Mouse (Mus musculus) E14TG2a.4 (cell line): ENCODE results near the gene Gdf9.
A peak's percentile ranks its signal among the peaks of the same experiment; 100 is the strongest.
"Not testable (repeated sequence)": the region's sequence is repeated elsewhere in the genome, so short reads cannot be mapped to it uniquely, and the experiment has no call there.

Experiments used
- H3K27me3 ChIP-seq: 2 replicates; pipeline ENCODE4 v1.6.1; 2014; ENCODE audit warnings: low read length, control low read depth; ENCODE audit not compliant: insufficient read depth
- H3K36me3 ChIP-seq: 2 replicates; pipeline ENCODE4 v1.6.1; 2014; ENCODE audit warnings: low read length, control low read depth; ENCODE audit not compliant: insufficient read depth
- H3K4me1 ChIP-seq: replicated peaks from 2 replicates; pipeline ENCODE4 v1.6.1; 2014; ENCODE audit warnings: low read depth, low read length, control low read depth
- H3K4me3 ChIP-seq: replicated peaks from 2 replicates; pipeline ENCODE4 v1.5.1; 2014; ENCODE audit warnings: mild to moderate bottlenecking, low read length
- H3K9me3 ChIP-seq: 2 replicates; pipeline ENCODE4 v1.6.1; 2014; ENCODE audit warnings: low read length, control low read depth
- CTCF ChIP-seq: conservative IDR thresholded peaks from 2 replicates; pipeline ENCODE4 v1.5.1; 2014; ENCODE audit warnings: low read length
- NANOG ChIP-seq: IDR thresholded peaks from 2 replicates; pipeline ENCODE4 v1.6.1; 2014; ENCODE audit warnings: borderline replicate concordance, low read length, mixed read lengths
- POU5F1 ChIP-seq: IDR thresholded peaks from 2 replicates; pipeline ENCODE4 v1.6.1; 2014; ENCODE audit warnings: low read length, borderline replicate concordance

Gene Gdf9

DNA sequence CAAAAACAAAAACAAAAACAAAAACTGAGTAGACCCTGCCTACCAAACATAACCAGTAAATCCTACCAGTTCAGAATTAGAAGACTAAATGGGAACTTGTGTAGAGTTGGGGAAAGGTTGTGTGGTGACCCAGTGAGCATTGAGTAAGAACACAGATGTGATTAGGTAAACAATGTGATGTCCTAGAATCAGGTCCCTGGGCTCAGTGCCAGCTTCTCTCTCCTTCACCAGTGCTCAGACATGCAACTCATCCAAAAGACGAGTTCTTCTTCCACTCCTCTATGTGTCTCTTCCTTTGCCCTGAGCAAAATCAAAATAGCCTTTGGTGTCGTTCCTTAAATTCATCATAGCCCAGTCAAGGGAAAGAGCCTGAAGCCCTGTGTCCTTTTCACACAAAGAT lies 6.0 kb upstream of the Gdf9 start:
- H3K4me3 ChIP-seq = no peak overlapping the region
- TF ChIP-seq NANOG (no peak), CTCF (no peak), POU5F1 (no peak)
- H3K36me3 ChIP-seq = peaks cover 83% of the 10 kb centered on the region
- H3K4me1 ChIP-seq = peaks cover 26% of the 10 kb centered on the region
- H3K27me3 ChIP-seq = no peaks in the 10 kb centered on the region
- H3K9me3 ChIP-seq = no peaks in the 10 kb centered on the region

DNA sequence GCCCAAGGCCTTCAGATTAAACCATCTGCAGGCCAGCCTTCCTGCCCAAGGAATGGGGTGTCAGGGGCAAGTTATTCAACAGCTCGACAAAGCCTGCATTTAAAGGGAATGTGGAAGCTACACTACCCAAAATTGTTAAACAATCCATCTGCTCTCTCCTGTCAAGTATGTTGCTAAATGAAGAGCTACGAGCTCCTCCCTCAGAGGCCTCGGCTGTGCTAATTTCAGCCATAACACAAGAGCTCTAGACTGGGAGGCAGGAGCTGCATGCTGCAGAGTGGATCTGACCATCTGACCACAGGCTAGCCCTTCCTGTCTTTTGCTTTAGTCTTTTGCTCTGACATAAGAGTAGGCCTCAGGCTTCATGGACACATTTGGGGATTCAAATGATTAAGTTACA lies 5.6 kb upstream of the Gdf9 start:
- peaks cover 79% of the 10 kb centered on the region for H3K36me3 ChIP-seq
- TF ChIP-seq NANOG = no peak
- no peak for TF ChIP-seq CTCF
- no peak for TF ChIP-seq POU5F1
- H3K4me3 ChIP-seq = no peak overlapping the region

DNA sequence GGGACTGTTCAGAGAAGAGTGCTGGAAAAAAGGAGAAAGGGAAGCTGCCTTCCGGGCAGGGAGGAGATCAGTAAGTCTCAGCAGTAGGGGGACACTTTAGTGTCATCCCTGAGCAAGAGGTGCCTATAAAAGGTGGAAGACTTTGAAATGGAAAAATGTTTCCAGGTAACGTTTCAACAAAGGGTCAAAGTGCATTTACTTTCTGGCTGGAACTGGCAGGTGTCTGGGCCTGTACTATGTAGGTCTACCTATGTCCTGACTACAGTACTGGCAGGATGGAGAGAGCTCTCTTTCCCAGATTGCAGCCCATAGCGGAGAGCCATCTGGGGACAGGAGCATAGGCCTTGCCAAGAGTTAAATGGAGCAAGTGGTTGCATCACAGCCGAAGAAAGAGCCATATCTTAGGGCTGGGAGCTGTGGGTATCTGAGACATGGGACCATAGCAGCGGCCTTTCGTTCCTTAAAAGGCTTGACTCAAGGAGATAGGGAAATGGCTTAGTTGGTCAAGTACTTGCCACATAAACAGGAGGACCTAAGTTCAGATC lies 5.0 kb upstream of the Gdf9 start:
- no peak for TF ChIP-seq CTCF
- TF ChIP-seq POU5F1 = no peak
- no peak for TF ChIP-seq NANOG
- Histone ChIP-seq H3K27me3 (no peaks in the 10 kb centered on the region), H3K9me3 (no peaks in the 10 kb centered on the region), H3K4me1 (peaks cover 26% of the 10 kb centered on the region), H3K36me3 (peaks cover 74% of the 10 kb centered on the region), H3K4me3 (no peak overlapping the region)

More for the DNA sequence above, 5.6 kb upstream of the Gdf9 start:
- Histone ChIP-seq H3K27me3 (no peaks in the 10 kb centered on the region), H3K4me1 (peaks cover 26% of the 10 kb centered on the region), H3K9me3 (no peaks in the 10 kb centered on the region)

DNA sequence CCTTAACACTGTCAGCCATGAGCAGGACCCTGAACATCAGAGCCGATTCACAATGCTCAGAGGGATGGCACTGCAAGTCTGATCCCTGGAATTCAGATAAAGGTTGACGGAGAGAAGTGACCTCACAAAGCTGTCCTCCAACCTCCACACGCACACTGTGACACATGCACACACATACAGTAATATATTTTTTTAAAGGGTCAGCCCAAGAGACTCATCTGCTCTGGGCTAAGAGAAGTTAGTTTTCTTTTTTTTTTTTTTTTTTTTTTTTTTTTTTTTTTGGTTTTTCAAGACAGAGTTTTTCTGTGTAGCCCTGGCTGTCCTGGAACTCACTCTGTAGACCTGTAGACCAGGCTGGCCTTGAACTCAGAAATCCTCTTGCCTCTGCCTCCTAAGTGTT lies 3.9 kb upstream of the Gdf9 start:
- not testable (repeated sequence) for H3K9me3 ChIP-seq, H3K4me3 ChIP-seq, H3K27me3 ChIP-seq
- H3K36me3 ChIP-seq = peaks cover 65% of the 10 kb centered on the region
- H3K4me1 ChIP-seq = peaks cover 34% of the 10 kb centered on the region

DNA sequence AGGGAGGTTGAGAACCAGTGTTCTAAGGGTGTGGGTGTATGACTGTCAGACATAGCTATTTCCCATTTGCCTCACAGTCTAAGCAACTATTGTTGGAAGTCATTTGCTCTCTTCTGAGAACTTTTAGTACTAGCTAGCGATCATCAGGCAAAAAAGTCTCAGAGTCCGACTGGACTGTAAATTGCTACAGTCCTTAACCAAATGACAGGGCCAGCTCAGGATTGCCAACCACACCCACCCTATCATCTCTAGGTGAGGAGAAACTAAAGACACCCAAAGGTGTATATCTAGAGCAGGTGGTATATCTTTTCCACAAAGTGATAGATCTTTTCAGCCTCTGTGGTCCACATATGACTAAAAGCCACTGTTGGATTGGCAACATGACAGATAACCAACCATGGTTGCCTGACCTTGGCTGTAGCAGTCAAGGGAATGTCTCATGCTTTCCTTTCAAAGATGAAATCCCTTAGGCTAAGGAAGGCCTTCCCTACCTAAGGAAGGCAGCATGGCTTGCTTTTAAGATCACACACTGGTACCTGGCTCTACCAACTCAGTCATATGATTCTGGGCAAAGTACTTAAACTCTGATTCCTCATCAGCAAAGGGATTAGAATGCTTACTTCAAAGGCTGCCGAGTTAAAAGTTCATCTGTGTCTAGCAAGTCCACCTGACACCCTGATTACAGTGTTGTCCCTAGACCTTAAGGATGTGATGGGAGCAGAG lies 2.7 kb upstream of the Gdf9 start:
- TF ChIP-seq POU5F1 (no peak), CTCF (no peak)
- Histone ChIP-seq H3K27me3 (no peaks in the 10 kb centered on the region), H3K36me3 (peaks cover 56% of the 10 kb centered on the region), H3K4me1 (peaks cover 38% of the 10 kb centered on the region), H3K4me3 (no peak overlapping the region), H3K9me3 (no peaks in the 10 kb centered on the region)

DNA sequence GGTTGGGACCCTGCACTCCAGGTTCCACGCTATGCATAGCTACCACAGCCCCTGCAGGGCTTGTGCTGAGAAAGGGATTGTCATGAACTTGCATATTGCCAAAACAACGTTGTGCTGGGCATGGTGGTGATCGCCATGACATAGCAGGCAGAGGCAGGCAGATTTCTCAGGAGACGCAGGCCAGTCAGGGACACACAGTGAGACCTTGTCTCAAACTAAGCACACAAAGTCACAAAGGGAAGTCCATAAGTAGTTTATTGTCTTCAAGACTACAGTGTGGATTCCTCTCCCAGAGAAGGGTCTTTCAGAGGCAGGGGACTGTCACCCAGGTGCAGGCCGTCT lies 2.1 kb upstream of the Gdf9 start:
- Histone ChIP-seq H3K27me3 (no peaks in the 10 kb centered on the region), H3K9me3 (no peaks in the 10 kb centered on the region), H3K36me3 (peaks cover 54% of the 10 kb centered on the region), H3K4me3 (peak overlapping the region; percentile 99), H3K4me1 (peaks cover 44% of the 10 kb centered on the region)
- TF ChIP-seq NANOG (no peak), POU5F1 (no peak)

DNA sequence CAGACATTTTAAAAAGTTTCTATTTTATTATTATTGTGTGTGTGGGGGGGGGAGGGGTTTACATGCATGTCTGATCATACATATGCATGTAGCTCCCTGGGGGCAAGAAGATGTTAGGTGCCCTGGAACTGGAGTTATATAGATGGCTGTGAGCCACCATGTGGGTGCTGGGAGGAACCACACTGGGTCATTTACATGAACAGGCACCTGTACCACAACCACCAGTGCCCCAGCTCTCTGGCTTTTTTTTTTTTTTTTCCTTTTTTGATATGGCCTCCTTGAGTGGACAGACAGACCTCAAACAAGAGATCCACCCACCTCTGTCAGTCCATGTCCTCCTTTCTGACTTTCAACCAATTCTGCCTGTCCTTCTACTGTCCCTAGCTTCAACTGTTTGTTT lies 1.6 kb upstream of the Gdf9 start:
- peak overlapping the region; percentile 99 for H3K4me3 ChIP-seq
- no peaks in the 10 kb centered on the region for H3K27me3 ChIP-seq
- peaks cover 48% of the 10 kb centered on the region for H3K4me1 ChIP-seq
- H3K9me3 ChIP-seq = no peaks in the 10 kb centered on the region
- peaks cover 50% of the 10 kb centered on the region for H3K36me3 ChIP-seq
- TF ChIP-seq NANOG = no peak
- no peak for TF ChIP-seq CTCF
- TF ChIP-seq POU5F1 = no peak

DNA sequence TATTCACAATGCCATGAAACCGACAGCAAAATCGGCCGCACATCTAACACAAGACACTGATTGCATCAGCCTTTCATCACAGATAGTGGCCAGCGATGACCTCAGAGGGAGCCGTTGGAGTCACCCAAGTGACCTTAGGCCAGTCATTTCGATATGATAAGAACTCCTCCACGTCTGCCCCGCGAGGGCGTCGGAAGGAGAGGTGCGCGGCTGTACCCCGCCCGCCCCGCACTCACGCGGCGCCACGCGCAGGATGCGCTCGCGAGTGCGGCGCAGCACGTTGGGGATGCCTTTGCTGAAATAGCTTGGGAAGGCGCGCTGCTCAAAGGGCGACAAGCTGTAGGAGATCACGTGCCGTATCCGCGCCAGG lies 538 bp upstream of the Gdf9 start:
- H3K4me1 ChIP-seq = peaks cover 56% of the 10 kb centered on the region
- H3K27me3 ChIP-seq = no peaks in the 10 kb centered on the region
- peak overlapping the region; percentile 99 for H3K4me3 ChIP-seq
- no peaks in the 10 kb centered on the region for H3K9me3 ChIP-seq
- peaks cover 41% of the 10 kb centered on the region for H3K36me3 ChIP-seq
- no peak for TF ChIP-seq POU5F1
- TF ChIP-seq CTCF = no peak
- no peak for TF ChIP-seq NANOG

DNA sequence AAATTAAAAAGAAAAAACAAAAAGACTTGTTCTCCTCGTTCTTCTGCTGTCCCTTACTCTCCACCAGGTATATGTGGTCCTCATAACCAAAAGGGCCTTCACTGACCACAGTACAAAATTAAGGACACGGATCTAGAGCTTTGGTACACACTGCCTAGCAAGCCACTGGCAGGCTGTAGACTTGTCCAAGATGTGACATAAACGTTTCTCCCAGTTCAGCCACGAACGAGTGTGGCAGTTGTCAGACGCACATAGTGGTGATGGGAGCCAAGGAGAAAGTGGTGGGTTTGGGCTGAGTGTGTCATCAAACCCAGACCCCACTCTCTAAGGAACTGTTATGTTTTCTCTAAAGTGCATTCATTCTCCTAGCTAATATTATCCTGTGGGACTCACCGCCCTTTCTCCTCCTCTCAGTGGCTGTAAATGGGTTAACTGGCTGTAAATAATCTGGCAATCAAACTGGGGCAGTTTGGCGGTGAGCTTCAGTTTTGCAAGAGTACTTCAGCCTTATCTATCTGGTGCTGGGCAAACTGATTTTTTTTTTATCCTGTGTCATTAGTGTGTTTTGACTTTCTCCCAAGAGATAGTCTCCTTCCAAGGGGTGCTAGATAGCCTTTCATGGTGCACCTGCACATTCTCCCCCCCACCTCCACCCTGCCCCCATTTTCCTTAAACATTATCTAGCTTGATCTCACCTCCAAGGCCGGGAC lies 679 bp downstream of the Gdf9 start:
- H3K4me3 ChIP-seq = peak overlapping the region; percentile 76

More for the DNA sequence above, 679 bp downstream of the Gdf9 start:
- Histone ChIP-seq H3K4me1 (peaks cover 60% of the 10 kb centered on the region), H3K27me3 (no peaks in the 10 kb centered on the region), H3K9me3 (no peaks in the 10 kb centered on the region), H3K36me3 (peaks cover 30% of the 10 kb centered on the region)
- no peak for TF ChIP-seq POU5F1
- no peak for TF ChIP-seq NANOG
- TF ChIP-seq CTCF = no peak
